Mouse (Mus musculus): ENCODE measurements around the gene Fam118a. TPM values are rescaled to one million over a fixed set of nuclear protein-coding genes. Genes with fewer than 3 reads are reported as not detected.

Gene Fam118a
- polyA plus RNA-seq, 1 experiment from 2014 or later, result 29.3 TPM

DNA sequence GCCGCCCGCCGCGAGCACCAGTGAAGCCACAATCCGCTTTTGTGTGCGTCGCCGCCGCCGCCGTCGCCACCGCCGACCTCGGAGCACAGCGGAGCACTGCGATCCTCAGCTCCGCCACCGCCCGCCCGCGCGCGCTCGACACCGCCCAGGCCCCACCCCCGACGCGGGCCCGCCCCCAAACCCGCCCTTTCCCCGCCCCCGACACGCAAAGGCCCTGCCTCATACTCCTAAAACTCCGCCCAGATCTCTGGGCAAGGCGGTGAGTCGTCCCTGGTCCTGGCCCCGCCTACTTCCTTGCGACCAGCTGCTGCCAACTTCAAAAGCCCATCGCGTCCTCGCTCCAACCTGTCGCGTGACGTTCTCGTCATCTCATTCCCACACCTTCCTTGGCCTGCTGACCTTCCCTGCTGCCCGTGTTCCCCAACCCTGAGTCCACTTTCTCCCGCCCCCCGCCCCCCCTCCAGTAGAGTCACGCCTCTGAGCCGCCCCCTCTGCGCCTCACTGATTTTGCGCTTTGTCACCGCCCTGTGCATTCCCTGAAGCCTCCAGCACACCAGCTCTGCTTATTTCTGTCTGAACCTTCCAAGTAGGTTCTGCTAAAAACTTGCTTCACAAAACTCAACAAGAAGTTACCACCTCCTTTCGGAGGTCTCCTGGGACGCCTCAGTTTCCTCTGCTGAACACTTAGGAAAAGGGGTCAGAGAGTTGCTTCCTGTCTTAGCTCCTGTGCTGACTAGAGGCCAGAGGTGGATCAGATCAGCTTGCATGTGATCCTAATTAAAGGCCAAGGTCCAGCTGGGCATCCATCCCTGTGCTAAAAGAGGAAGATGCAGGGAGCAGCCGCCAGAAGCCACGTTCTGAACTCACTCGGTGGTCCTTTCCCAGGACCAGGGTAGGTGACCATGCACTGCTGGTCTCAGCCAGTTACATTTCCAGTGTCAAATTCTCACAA lies 40.6 kb upstream of the Fam118a start, which contains the start of gene 5031439G07Rik:
Gene 5031439G07Rik, minus strand, starts transcription at position 678 of the 952 bp plus-strand sequence.
- peak; percentile 92 for DNase-seq (ENCODE audit: low spot score)
- Histone ChIP-seq H3K36me3 (ENCODE audit: control insufficient read depth, insufficient read depth, low read length) (no peaks in the 10 kb centered on the region), H3K4me1 (ENCODE audit: control insufficient read depth, insufficient read depth, low read length) (peaks cover 7% of the 10 kb centered on the region), H3K9me3 (ENCODE audit: control insufficient read depth, low read length) (no peaks in the 10 kb centered on the region), H3K4me3 (ENCODE audit: low read depth, low read length) (peak within 1 kb of the TSS; percentile 87), H3K27ac (ENCODE audit: low read depth, low read length) (peak within 1 kb of the TSS; percentile 77), H3K9ac (ENCODE audit: low read length) (peak within 1 kb of the TSS; percentile 92), H3K4me2 (ENCODE audit: low read depth) (peak within 1 kb of the TSS; percentile 81), H3K27me3 (ENCODE audit: control insufficient read depth, insufficient read depth, low read length) (no peaks in the 10 kb centered on the region; the same call in 1 of the 2 replicates)
- peak; percentile 87 for ATAC-seq (ENCODE audit: insufficient read depth, low FRiP score, low TSS enrichment)
- 3% methylated on average over 25 of the region's 59 CpGs for WGBS

DNA sequence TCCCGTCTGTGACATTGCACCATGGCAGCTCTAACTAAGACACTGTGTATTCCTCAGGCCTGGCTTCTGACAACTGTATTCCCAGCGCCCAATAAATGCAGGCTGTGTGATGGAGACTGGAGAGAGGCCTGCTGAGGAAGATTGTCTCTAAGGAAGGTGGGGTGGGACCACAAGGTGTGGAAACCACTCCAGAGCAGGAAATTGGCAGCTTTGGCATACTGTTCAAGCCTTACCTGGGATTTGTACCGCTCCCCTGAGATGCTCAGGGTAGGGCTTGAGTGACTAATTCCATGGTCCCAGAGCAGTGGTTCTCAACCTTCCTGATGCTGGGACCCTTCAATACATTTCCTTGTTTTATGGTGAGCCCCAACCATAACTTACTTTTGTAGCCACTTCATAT lies 39.6 kb upstream of the Fam118a start:
- Histone ChIP-seq H3K4me3 (ENCODE audit: low read depth, low read length) (no peak overlapping the region), H3K4me1 (ENCODE audit: control insufficient read depth, insufficient read depth, low read length) (peaks cover 7% of the 10 kb centered on the region), H3K27me3 (ENCODE audit: control insufficient read depth, insufficient read depth, low read length) (no peaks in the 10 kb centered on the region; the same call in 1 of the 2 replicates), H3K4me2 (ENCODE audit: low read depth) (no peak overlapping the region), H3K36me3 (ENCODE audit: control insufficient read depth, insufficient read depth, low read length) (no peaks in the 10 kb centered on the region), H3K9ac (ENCODE audit: low read length) (no peak overlapping the region), H3K9me3 (ENCODE audit: control insufficient read depth, low read length) (no peaks in the 10 kb centered on the region), H3K27ac (ENCODE audit: low read depth, low read length) (no peak overlapping the region)
- no peak for ATAC-seq (ENCODE audit: insufficient read depth, low FRiP score, low TSS enrichment)
- 75% methylated on average over 3 of the region's 3 CpGs for WGBS
- DNase-seq (ENCODE audit: low spot score), result no peak

DNA sequence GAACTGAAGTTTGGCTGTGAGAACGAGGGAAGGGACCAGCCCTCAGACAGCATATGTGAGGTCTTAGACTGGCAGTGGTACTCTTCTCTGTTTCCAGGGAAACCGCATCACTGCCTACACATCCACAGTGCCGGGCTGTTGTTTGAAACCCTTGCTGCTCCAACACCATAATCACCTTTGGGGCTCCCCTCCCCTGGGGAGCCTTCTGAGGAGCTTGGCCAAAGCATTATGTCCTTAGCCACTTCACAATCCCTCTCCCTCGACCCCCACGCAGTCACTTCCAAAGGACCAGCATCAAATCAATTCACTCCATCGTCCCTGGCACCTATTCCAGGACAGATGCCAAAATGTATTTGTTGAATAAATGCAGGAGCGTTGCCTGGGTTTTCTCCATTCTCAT lies 39.0 kb upstream of the Fam118a start:
- DNase-seq (ENCODE audit: low spot score), result no peak
- H3K4me2 ChIP-seq (ENCODE audit: low read depth), result no peak overlapping the region
- H3K4me1 ChIP-seq (ENCODE audit: control insufficient read depth, insufficient read depth, low read length), result peaks cover 7% of the 10 kb centered on the region
- 73% methylated on average over 7 of the region's 7 CpGs for WGBS
- H3K9ac ChIP-seq (ENCODE audit: low read length), result no peak overlapping the region
- ATAC-seq (ENCODE audit: insufficient read depth, low FRiP score, low TSS enrichment), result no peak
- no peak overlapping the region for H3K27ac ChIP-seq (ENCODE audit: low read depth, low read length)
- H3K27me3 ChIP-seq (ENCODE audit: control insufficient read depth, insufficient read depth, low read length), result no peaks in the 10 kb centered on the region; the same call in 1 of the 2 replicates
- no peaks in the 10 kb centered on the region for H3K36me3 ChIP-seq (ENCODE audit: control insufficient read depth, insufficient read depth, low read length)
- no peak overlapping the region for H3K4me3 ChIP-seq (ENCODE audit: low read depth, low read length)
- H3K9me3 ChIP-seq (ENCODE audit: control insufficient read depth, low read length), result no peaks in the 10 kb centered on the region

DNA sequence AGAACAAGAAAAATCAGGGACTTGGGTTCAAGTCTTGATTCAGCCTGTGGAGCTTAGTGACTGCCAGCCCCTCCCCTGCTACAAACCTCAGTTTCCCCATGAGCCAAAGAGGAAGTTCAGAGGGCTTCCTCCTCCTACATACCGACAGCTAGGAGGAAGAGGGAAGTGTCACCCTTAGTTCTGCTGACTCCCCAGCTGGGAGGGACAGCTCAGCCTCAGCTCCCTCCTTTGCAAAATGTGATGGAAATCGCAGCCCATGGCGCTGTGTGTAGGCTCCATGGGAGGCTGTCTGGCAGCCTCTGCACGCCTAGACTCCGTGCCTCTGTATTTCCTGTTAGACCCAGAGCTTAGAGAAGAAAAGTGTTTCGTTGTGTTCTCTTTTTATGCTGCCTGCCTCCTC lies 34.2 kb upstream of the Fam118a start:
- no peaks in the 10 kb centered on the region; the same call in 1 of the 2 replicates for H3K27me3 ChIP-seq (ENCODE audit: control insufficient read depth, insufficient read depth, low read length)
- H3K27ac ChIP-seq (ENCODE audit: low read depth, low read length), result no peak overlapping the region
- H3K9ac ChIP-seq (ENCODE audit: low read length), result no peak overlapping the region
- H3K4me1 ChIP-seq (ENCODE audit: control insufficient read depth, insufficient read depth, low read length), result no peaks in the 10 kb centered on the region
- WGBS, result 49% methylated on average over 6 of the region's 6 CpGs
- no peaks in the 10 kb centered on the region for H3K9me3 ChIP-seq (ENCODE audit: control insufficient read depth, low read length)
- no peak overlapping the region for H3K4me3 ChIP-seq (ENCODE audit: low read depth, low read length)
- no peaks in the 10 kb centered on the region for H3K36me3 ChIP-seq (ENCODE audit: control insufficient read depth, insufficient read depth, low read length)
- DNase-seq (ENCODE audit: low spot score), result no peak
- H3K4me2 ChIP-seq (ENCODE audit: low read depth), result no peak overlapping the region
- no peak for ATAC-seq (ENCODE audit: insufficient read depth, low FRiP score, low TSS enrichment)

DNA sequence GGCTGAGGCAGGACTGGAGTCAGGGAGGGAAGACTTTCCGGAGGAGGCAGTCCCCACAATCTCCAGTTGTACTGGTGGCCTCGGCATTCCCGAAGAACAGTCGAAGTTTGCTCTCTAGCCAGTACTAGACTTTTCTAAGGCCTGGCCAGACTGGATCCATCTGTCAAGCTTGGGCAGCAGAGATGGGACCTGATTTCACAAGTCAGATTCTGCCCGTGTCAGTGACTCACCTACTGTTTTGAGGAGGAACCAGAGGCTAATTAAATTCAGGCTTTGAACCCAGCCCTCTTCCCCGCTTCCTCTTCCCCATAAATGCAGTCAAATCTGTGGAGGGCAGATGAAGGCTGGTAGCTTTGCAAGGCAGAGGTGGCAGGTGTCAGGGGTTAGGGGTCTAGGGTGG lies 33.7 kb upstream of the Fam118a start:
- H3K27ac ChIP-seq (ENCODE audit: low read depth, low read length), result no peak overlapping the region
- H3K9ac ChIP-seq (ENCODE audit: low read length), result no peak overlapping the region
- H3K27me3 ChIP-seq (ENCODE audit: control insufficient read depth, insufficient read depth, low read length), result no peaks in the 10 kb centered on the region; the same call in 1 of the 2 replicates
- no peaks in the 10 kb centered on the region for H3K4me1 ChIP-seq (ENCODE audit: control insufficient read depth, insufficient read depth, low read length)
- WGBS, result 44% methylated on average over 6 of the region's 6 CpGs
- H3K36me3 ChIP-seq (ENCODE audit: control insufficient read depth, insufficient read depth, low read length), result no peaks in the 10 kb centered on the region
- H3K9me3 ChIP-seq (ENCODE audit: control insufficient read depth, low read length), result no peaks in the 10 kb centered on the region
- H3K4me2 ChIP-seq (ENCODE audit: low read depth), result no peak overlapping the region
- H3K4me3 ChIP-seq (ENCODE audit: low read depth, low read length), result no peak overlapping the region
- ATAC-seq (ENCODE audit: insufficient read depth, low FRiP score, low TSS enrichment) (no peak), DNase-seq (ENCODE audit: low spot score) (no peak)

DNA sequence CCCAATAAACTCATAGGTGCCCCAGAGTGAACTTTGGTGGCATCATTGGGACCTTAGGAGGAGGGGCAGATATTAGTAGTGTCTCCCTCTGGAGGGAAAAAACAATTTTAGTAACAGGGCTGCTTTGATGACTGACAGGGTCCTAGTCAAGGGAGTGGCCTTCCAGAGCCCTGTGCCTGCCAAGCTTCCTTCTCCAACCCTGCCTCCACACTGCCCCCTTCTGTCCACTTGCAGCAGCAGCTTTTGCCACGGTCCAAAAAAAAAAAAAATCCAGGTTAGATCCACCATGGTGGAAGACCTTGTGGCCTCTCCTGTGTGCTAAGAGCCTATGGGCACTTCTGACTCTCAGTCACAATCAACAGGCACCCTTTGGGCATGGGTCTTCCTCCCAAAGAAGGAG lies 32.8 kb upstream of the Fam118a start:
- WGBS, result 23% methylated on average over 1 of the region's 1 CpGs
- Histone ChIP-seq H3K36me3 (ENCODE audit: control insufficient read depth, insufficient read depth, low read length) (no peaks in the 10 kb centered on the region), H3K9ac (ENCODE audit: low read length) (no peak overlapping the region), H3K4me2 (ENCODE audit: low read depth) (no peak overlapping the region), H3K27ac (ENCODE audit: low read depth, low read length) (no peak overlapping the region), H3K4me1 (ENCODE audit: control insufficient read depth, insufficient read depth, low read length) (no peaks in the 10 kb centered on the region), H3K27me3 (ENCODE audit: control insufficient read depth, insufficient read depth, low read length) (no peaks in the 10 kb centered on the region), H3K4me3 (ENCODE audit: low read depth, low read length) (no peak overlapping the region), H3K9me3 (ENCODE audit: control insufficient read depth, low read length) (no peaks in the 10 kb centered on the region)
- peak; percentile 56 for DNase-seq (ENCODE audit: low spot score)
- ATAC-seq (ENCODE audit: insufficient read depth, low FRiP score, low TSS enrichment), result no peak

DNA sequence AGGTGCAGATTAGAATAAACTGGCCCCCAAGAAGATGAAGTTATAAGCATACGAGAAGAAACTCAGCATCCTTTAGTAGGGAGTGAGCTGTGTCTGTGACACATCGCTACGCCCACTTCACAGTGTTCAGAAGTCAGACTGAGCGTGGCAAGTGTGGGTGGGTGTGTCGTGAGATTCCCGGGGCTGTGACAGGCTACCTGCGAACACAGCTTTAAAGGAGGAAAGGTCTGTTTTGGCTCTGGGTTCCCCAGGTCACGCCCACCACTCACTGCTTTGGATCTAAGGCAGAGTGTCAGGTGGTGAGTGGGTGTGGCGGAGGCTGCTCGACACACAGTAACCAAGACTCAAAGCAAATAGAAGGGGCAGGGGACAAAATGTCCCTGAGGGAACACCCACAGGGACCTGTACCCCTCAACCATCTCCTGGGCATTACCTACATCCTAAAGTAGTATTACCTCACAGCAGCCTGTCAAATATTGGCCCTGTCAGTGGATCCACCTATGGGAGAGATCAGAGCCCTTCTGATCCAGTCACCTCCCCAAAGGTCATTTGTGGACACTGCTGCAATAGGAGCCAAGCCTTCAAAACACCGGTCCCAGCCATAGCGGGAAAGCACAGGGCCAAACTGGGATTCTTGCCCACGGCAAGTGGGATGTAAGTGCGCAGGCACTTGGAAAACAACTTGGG lies 30.8 kb upstream of the Fam118a start:
- 74% methylated on average over 14 of the region's 14 CpGs for WGBS
- H3K27me3 ChIP-seq (ENCODE audit: control insufficient read depth, insufficient read depth, low read length), result no peaks in the 10 kb centered on the region
- no peaks in the 10 kb centered on the region for H3K36me3 ChIP-seq (ENCODE audit: control insufficient read depth, insufficient read depth, low read length)
- ATAC-seq (ENCODE audit: insufficient read depth, low FRiP score, low TSS enrichment), result no peak
- no peaks in the 10 kb centered on the region for H3K4me1 ChIP-seq (ENCODE audit: control insufficient read depth, insufficient read depth, low read length)
- H3K4me3 ChIP-seq (ENCODE audit: low read depth, low read length), result no peak overlapping the region
- H3K9me3 ChIP-seq (ENCODE audit: control insufficient read depth, low read length), result no peaks in the 10 kb centered on the region
- no peak for DNase-seq (ENCODE audit: low spot score)
- no peak overlapping the region for H3K27ac ChIP-seq (ENCODE audit: low read depth, low read length)
- H3K9ac ChIP-seq (ENCODE audit: low read length), result no peak overlapping the region
- H3K4me2 ChIP-seq (ENCODE audit: low read depth), result no peak overlapping the region

DNA sequence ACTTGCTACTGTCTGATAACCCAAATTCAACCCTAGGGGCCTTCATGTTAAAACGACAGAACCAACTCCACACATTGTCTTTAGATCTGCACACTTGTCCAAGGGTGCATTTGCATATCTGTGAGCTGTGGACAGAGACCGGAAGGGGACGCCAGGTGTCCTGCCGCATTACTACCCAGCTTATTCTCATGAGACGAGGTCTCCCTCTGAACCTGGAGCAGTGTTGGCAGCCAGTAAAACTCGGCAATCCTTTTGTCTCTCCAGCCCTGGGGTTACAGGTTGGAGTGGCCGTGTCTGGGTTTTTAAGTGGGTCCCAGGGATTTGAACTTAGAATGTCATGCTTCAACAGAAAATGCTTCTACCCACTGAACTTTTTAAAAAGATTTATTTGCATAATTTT lies 28.8 kb upstream of the Fam118a start:
- 70% methylated on average over 7 of the region's 7 CpGs for WGBS

More for the DNA sequence above, 28.8 kb upstream of the Fam118a start:
- ATAC-seq (ENCODE audit: insufficient read depth, low FRiP score, low TSS enrichment), result no peak
- H3K36me3 ChIP-seq (ENCODE audit: control insufficient read depth, insufficient read depth, low read length), result no peaks in the 10 kb centered on the region
- H3K9me3 ChIP-seq (ENCODE audit: control insufficient read depth, low read length), result no peaks in the 10 kb centered on the region
- no peak overlapping the region for H3K4me3 ChIP-seq (ENCODE audit: low read depth, low read length)
- no peak overlapping the region for H3K4me2 ChIP-seq (ENCODE audit: low read depth)
- no peak overlapping the region for H3K27ac ChIP-seq (ENCODE audit: low read depth, low read length)
- H3K27me3 ChIP-seq (ENCODE audit: control insufficient read depth, insufficient read depth, low read length), result no peaks in the 10 kb centered on the region
- H3K9ac ChIP-seq (ENCODE audit: low read length), result no peak overlapping the region
- DNase-seq (ENCODE audit: low spot score), result no peak
- no peaks in the 10 kb centered on the region for H3K4me1 ChIP-seq (ENCODE audit: control insufficient read depth, insufficient read depth, low read length)
